Mouse (Mus musculus): ENCODE results near the gene Als2cr12. TPM values are rescaled to one million over a fixed set of nuclear protein-coding genes. Genes with fewer than 3 reads are reported as not detected.
"Not testable (repeated sequence)": the region's sequence is repeated elsewhere in the genome, so short reads cannot be mapped to it uniquely, and the experiment has no call there.

Gene Als2cr12
- polyA plus RNA-seq, 1 experiment, result 65.5 TPM

DNA sequence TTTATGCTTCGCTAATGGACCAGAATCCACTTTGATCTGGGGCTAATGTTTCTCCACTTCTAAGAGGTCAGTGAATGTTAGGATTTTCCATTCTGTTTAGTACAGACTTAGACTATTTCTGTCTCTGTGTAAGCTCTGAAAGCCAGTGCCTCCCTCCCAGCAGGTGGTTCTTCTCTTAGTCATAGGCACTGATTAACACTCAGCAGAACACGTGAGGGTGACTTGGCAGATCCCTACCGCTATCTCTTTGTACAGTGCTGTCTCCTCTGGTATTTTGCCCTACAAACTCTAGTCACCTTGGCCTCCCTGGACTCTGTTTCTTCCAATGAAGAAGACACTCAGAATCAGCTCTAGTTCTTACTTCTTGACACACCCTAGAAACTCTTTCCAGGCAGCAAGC lies 81.4 kb downstream of the Als2cr12 start:
- Histone ChIP-seq H3K4me3 (ENCODE audit: control insufficient read depth, low read depth, low read length) (no peak overlapping the region), H3K36me3 (ENCODE audit: control insufficient read depth, insufficient read depth, low read length) (no peaks in the 10 kb centered on the region), H3K27ac (ENCODE audit: control insufficient read depth, insufficient read depth, low read depth, low read length) (no peak overlapping the region), H3K4me1 (ENCODE audit: control insufficient read depth, insufficient read depth, low read length) (no peaks in the 10 kb centered on the region), H3K27me3 (ENCODE audit: control insufficient read depth, insufficient read depth, low read length) (no peaks in the 10 kb centered on the region)
- TF ChIP-seq CTCF (IDR thresholded peaks at IDR 0.05; ENCODE audit: control insufficient read depth, insufficient read depth, insufficient replicate concordance, low read depth, low read length) (no peak), POLR2A (IDR thresholded peaks at IDR 0.05; ENCODE audit: control insufficient read depth, low read depth, low read length) (no peak)

DNA sequence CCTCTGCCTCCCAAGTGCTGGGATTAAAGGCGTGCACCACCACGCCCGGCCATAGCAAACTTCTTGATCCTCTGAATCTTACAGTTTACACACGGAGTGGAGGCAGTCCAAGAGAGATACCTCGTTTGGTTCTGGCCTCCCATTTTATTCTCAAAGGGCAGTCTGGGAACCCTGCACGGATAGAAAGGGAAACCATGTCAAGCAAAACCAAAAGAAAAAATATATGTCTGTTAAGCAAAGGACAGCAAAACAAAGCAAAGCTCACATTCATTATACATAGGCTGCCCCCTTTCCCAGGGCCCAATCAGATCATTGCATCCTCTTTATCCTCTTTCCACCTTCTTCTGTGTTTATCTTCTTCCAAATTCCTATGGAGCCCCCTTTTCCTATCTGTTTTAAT lies 82.0 kb downstream of the Als2cr12 start:
- H3K27ac ChIP-seq (ENCODE audit: control insufficient read depth, insufficient read depth, low read depth, low read length), result no peak overlapping the region
- no peaks in the 10 kb centered on the region for H3K4me1 ChIP-seq (ENCODE audit: control insufficient read depth, insufficient read depth, low read length)
- no peaks in the 10 kb centered on the region for H3K36me3 ChIP-seq (ENCODE audit: control insufficient read depth, insufficient read depth, low read length)
- H3K27me3 ChIP-seq (ENCODE audit: control insufficient read depth, insufficient read depth, low read length), result no peaks in the 10 kb centered on the region
- TF ChIP-seq CTCF (IDR thresholded peaks at IDR 0.05; ENCODE audit: control insufficient read depth, insufficient read depth, insufficient replicate concordance, low read depth, low read length) (no peak), POLR2A (IDR thresholded peaks at IDR 0.05; ENCODE audit: control insufficient read depth, low read depth, low read length) (no peak)
- H3K4me3 ChIP-seq (ENCODE audit: control insufficient read depth, low read depth, low read length), result no peak overlapping the region

GRCm38 (mm10) chr1:58610611-58611010 lies 85.2 kb downstream of the Als2cr12 start:
- no peak for TF ChIP-seq POLR2A (IDR thresholded peaks at IDR 0.05; ENCODE audit: control insufficient read depth, low read depth, low read length)
- no peak for TF ChIP-seq CTCF (IDR thresholded peaks at IDR 0.05; ENCODE audit: control insufficient read depth, insufficient read depth, insufficient replicate concordance, low read depth, low read length)
- Histone ChIP-seq H3K4me3 (ENCODE audit: control insufficient read depth, low read depth, low read length) (no peak overlapping the region), H3K27ac (ENCODE audit: control insufficient read depth, insufficient read depth, low read depth, low read length) (no peak overlapping the region), H3K4me1 (ENCODE audit: control insufficient read depth, insufficient read depth, low read length) (no peaks in the 10 kb centered on the region), H3K27me3 (ENCODE audit: control insufficient read depth, insufficient read depth, low read length) (no peaks in the 10 kb centered on the region), H3K36me3 (ENCODE audit: control insufficient read depth, insufficient read depth, low read length) (no peaks in the 10 kb centered on the region)

DNA sequence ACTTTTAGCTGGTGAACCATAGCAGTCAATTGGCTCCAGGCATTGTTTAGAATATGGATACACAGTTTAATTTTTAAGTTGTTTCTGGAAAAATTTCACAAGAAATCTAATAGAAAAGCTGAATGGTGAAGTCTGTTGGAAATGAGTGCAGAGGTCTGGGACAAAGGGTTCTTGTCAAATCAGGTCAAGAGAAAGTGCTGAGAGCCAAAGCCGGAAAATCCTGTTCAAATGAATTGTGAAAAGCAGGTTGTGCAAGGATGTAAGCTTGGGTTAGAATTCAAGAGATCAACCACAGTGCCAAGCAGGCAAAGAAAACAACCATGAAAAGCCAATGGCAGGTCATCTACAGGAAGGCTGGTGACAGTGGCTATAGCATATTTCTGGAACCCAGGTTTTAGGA lies 85.6 kb downstream of the Als2cr12 start:
- Histone ChIP-seq H3K36me3 (ENCODE audit: control insufficient read depth, insufficient read depth, low read length) (no peaks in the 10 kb centered on the region), H3K4me3 (ENCODE audit: control insufficient read depth, low read depth, low read length) (no peak overlapping the region), H3K4me1 (ENCODE audit: control insufficient read depth, insufficient read depth, low read length) (no peaks in the 10 kb centered on the region), H3K27me3 (ENCODE audit: control insufficient read depth, insufficient read depth, low read length) (no peaks in the 10 kb centered on the region), H3K27ac (ENCODE audit: control insufficient read depth, insufficient read depth, low read depth, low read length) (no peak overlapping the region)
- no peak for TF ChIP-seq POLR2A (IDR thresholded peaks at IDR 0.05; ENCODE audit: control insufficient read depth, low read depth, low read length)
- TF ChIP-seq CTCF (IDR thresholded peaks at IDR 0.05; ENCODE audit: control insufficient read depth, insufficient read depth, insufficient replicate concordance, low read depth, low read length), result no peak

DNA sequence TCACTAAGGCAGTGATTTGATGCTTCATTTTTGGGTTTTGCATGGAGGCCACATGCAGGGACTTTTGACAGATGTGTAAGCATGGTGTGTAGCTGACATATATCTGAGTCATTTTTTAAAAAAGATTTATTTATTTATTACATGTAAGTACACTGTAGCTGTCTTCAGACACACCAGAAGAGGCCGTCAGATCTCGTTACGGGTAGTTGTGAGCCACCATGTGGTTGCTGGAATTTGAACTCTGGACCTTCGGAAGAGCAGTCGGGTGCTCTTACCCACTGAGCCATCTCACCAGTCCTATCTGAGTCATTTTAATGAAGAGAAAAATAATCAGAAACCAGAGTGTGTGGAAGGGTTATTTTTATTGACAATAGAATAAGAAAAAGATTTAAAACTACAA lies 86.2 kb downstream of the Als2cr12 start:
- H3K36me3 ChIP-seq (ENCODE audit: control insufficient read depth, insufficient read depth, low read length); H3K4me1 ChIP-seq (ENCODE audit: control insufficient read depth, insufficient read depth, low read length); H3K27me3 ChIP-seq (ENCODE audit: control insufficient read depth, insufficient read depth, low read length); H3K4me3 ChIP-seq (ENCODE audit: control insufficient read depth, low read depth, low read length); H3K27ac ChIP-seq (ENCODE audit: control insufficient read depth, insufficient read depth, low read depth, low read length): not testable (repeated sequence)

GRCm38 (mm10) chr1:58603738-58604137 lies 92.1 kb downstream of the Als2cr12 start:
- TF ChIP-seq POLR2A (IDR thresholded peaks at IDR 0.05; ENCODE audit: control insufficient read depth, low read depth, low read length) (no peak), CTCF (IDR thresholded peaks at IDR 0.05; ENCODE audit: control insufficient read depth, insufficient read depth, insufficient replicate concordance, low read depth, low read length) (no peak)
- Histone ChIP-seq H3K36me3 (ENCODE audit: control insufficient read depth, insufficient read depth, low read length) (no peaks in the 10 kb centered on the region), H3K27me3 (ENCODE audit: control insufficient read depth, insufficient read depth, low read length) (no peaks in the 10 kb centered on the region), H3K4me3 (ENCODE audit: control insufficient read depth, low read depth, low read length) (no peak overlapping the region), H3K27ac (ENCODE audit: control insufficient read depth, insufficient read depth, low read depth, low read length) (no peak overlapping the region), H3K4me1 (ENCODE audit: control insufficient read depth, insufficient read depth, low read length) (no peaks in the 10 kb centered on the region)

- Histone ChIP-seq H3K4me1 (ENCODE audit: control insufficient read depth, insufficient read depth, low read length) (no peaks in the 10 kb centered on the region), H3K4me3 (ENCODE audit: control insufficient read depth, low read depth, low read length) (no peak overlapping the region), H3K27me3 (ENCODE audit: control insufficient read depth, insufficient read depth, low read length) (no peaks in the 10 kb centered on the region), H3K27ac (ENCODE audit: control insufficient read depth, insufficient read depth, low read depth, low read length) (no peak overlapping the region), H3K36me3 (ENCODE audit: control insufficient read depth, insufficient read depth, low read length) (no peaks in the 10 kb centered on the region)
- no peak for TF ChIP-seq CTCF (IDR thresholded peaks at IDR 0.05; ENCODE audit: control insufficient read depth, insufficient read depth, insufficient replicate concordance, low read depth, low read length)
- no peak for TF ChIP-seq POLR2A (IDR thresholded peaks at IDR 0.05; ENCODE audit: control insufficient read depth, low read depth, low read length)
Measured at GRCm38 (mm10) chr1:58602681-58603080, 93.1 kb downstream of the Als2cr12 start.

Other genes starting within 250 kb of the Als2cr12 start
- 10.5 and 12.8 TPM in 2 replicates for gene Orc2, start 190.9 kb downstream of the Als2cr12 start, polyA plus RNA-seq (2012; rRNA removed)
- gene Fam126b, start 109.7 kb downstream of the Als2cr12 start, polyA plus RNA-seq (2012; rRNA removed), result 2.6 and 3.8 TPM in 2 replicates
- gene Ndufb3, start 109.6 kb downstream of the Als2cr12 start, polyA plus RNA-seq (2012; rRNA removed), result 37.6 and 40.4 TPM in 2 replicates
- gene Cflar, start 15.5 kb upstream of the Als2cr12 start, polyA plus RNA-seq (2012; rRNA removed), result 7.1 and 8.2 TPM in 2 replicates
- 0.73 and 0.90 TPM in 2 replicates for gene Casp8, start 99.4 kb upstream of the Als2cr12 start, polyA plus RNA-seq (2012; rRNA removed)

Measured in testis, adult 2 months (tissue).